Comparison of ENCODE assay signal across 9 mouse cellular contexts in genomic region chr11:72955339-72955974, GRCm38 (mm10). TPM values are rescaled to one million over a fixed set of nuclear protein-coding genes. Genes with fewer than 3 reads are reported as not detected.
DNase-seq lines count a peak whose midpoint lies in the region; ATAC-seq and TF ChIP-seq lines count a peak whose summit lies in the region.
"Had no signal": no experiment of that assay in that cellular context is flagged by ENCODE, and none has a peak within 500 bp of the region (broad histone marks: within the 10 kb centered on the region; RNA-seq: fewer than 3 reads in every experiment).

No protein-coding gene starts in this region.

- H3K79me2 ChIP-seq in CH12.LX (replicated peaks; ENCODE audit: control insufficient read depth, extremely low read depth, insufficient read depth, poor library complexity, severe bottlenecking) (no peaks in the 10 kb centered on the region), MEL (ENCODE audit: control insufficient read depth, insufficient read depth, low read length, poor library complexity) (no peaks in the 10 kb centered on the region)

- TF ChIP-seq EP300 in CH12.LX (IDR thresholded peaks at IDR 0.05; ENCODE audit: low read length) (no peak), MEL (IDR thresholded peaks at IDR 0.05; ENCODE audit: low read depth in 1 of 2, low read length in 2 of 2) (peak; percentile 9 to 10; a peak in 1 of 4 replicates)
- peak; percentile 79 for TF ChIP-seq EP300 in heart, postnatal 0 days (IDR thresholded peaks at IDR 0.05; ENCODE audit: low read depth)

- peaks cover 4% of the 10 kb centered on the region for H3K9me3 ChIP-seq in CH12.LX (replicated peaks; ENCODE audit: low read length)
- H3K9me3 ChIP-seq in MEL (replicated peaks; ENCODE audit: insufficient read depth, low read length): no peaks in the 10 kb centered on the region
- H3K9me3 ChIP-seq in heart, postnatal 0 days (replicated peaks; ENCODE audit: control insufficient read depth, low read length): no peaks in the 10 kb centered on the region
- H3K9me3 ChIP-seq in lung, embryonic 16.5 days (ENCODE audit: control insufficient read depth, low read length): no peaks in the 10 kb centered on the region

- H3K27me3 ChIP-seq in CH12.LX (replicated peaks) (no peaks in the 10 kb centered on the region), MEL (ENCODE audit: control insufficient read depth in 1 of 2, insufficient read depth in 2 of 2, low read length in 2 of 2) (no peaks in the 10 kb centered on the region)
- peaks cover 5% of the 10 kb centered on the region; the same call in 1 of the 2 replicates for H3K27me3 ChIP-seq in heart, postnatal 0 days (ENCODE audit: control insufficient read depth, insufficient read depth, low read length)
- peaks cover 2% of the 10 kb centered on the region; the same call in 1 of the 2 replicates for H3K27me3 ChIP-seq in lung, embryonic 16.5 days (ENCODE audit: control insufficient read depth, insufficient read depth, low read depth, low read length)

- ATAC-seq in heart, postnatal 0 days (ENCODE audit: insufficient read depth, low read depth): peak; percentile 39
- ATAC-seq in lung, embryonic 16.5 days (ENCODE audit: low read depth): peak; percentile 15

- DNase-seq in CH12.LX (ENCODE audit: extremely low read depth): no peak
- DNase-seq in MEL (ENCODE audit: low read depth, low spot score): peak; percentile 29
- DNase-seq in heart, postnatal 0 days (ENCODE audit: low spot score): peak; percentile 73
- DNase-seq in urinary bladder, adult 2 months (ENCODE audit: low spot score): no peak
- DNase-seq in testis, postnatal 14 days (ENCODE audit: low spot score): no peak
- DNase-seq in frontal cortex, postnatal 14 days (ENCODE audit: low spot score in 2 of 2): no peak
- DNase-seq: adrenal gland, adult 8-10 months; cerebellum, postnatal 10 days had no signal

- H3K4me2 ChIP-seq in CH12.LX (ENCODE audit: insufficient read depth, low read depth, poor library complexity, severe bottlenecking): no peak overlapping the region
- H3K4me2 ChIP-seq in heart, postnatal 0 days (ENCODE audit: low read depth, low read length): no peak overlapping the region
- H3K4me2 ChIP-seq in lung, embryonic 16.5 days (ENCODE audit: low read depth, low read length): no peak overlapping the region

- no peak for TF ChIP-seq CTCF in CH12.LX (conservative IDR thresholded peaks at IDR 0.05 in 1 of 2, IDR thresholded peaks at IDR 0.05 in 1 of 2; ENCODE audit: low read depth in 2 of 2, low read length in 2 of 2)
- TF ChIP-seq CTCF in MEL (IDR thresholded peaks at IDR 0.05 in 2 of 3, conservative IDR thresholded peaks at IDR 0.05 in 1 of 3; ENCODE audit: control insufficient read depth in 1 of 3, insufficient read depth in 1 of 3, low read depth in 2 of 3, low read length in 3 of 3, poor library complexity in 1 of 3, severe bottlenecking in 1 of 3): no peak
- TF ChIP-seq CTCF in heart, postnatal 0 days (IDR thresholded peaks at IDR 0.05; ENCODE audit: low read depth): no peak

- 62% methylated on average over 5 of the region's 5 CpGs for WGBS in heart, postnatal 0 days
- WGBS in lung, embryonic 16.5 days: 32% methylated on average over 5 of the region's 5 CpGs

- H3K36me3 ChIP-seq in CH12.LX (replicated peaks in 1 of 2; ENCODE audit: control insufficient read depth in 1 of 2, insufficient read depth in 1 of 2, low read length in 1 of 2): no peaks in the 10 kb centered on the region
- peaks cover 0 to 8% of the 10 kb centered on the region in 2 experiments; a peak in 1 of 4 replicates for H3K36me3 ChIP-seq in MEL (ENCODE audit: control insufficient read depth in 1 of 2, insufficient read depth in 2 of 2, low read length in 2 of 2)
- H3K36me3 ChIP-seq in heart, postnatal 0 days (replicated peaks; ENCODE audit: control insufficient read depth, insufficient read depth, low read length): no peaks in the 10 kb centered on the region
- no peaks in the 10 kb centered on the region for H3K36me3 ChIP-seq in lung, embryonic 16.5 days (ENCODE audit: control insufficient read depth, insufficient read depth, low read length)

- peaks cover 53 to 98% of the 10 kb centered on the region in 2 experiments for H3K4me1 ChIP-seq in CH12.LX (ENCODE audit: control insufficient read depth in 1 of 2, insufficient read depth in 2 of 2)
- peaks cover 8 to 22% of the 10 kb centered on the region in 2 experiments for H3K4me1 ChIP-seq in MEL (ENCODE audit: control insufficient read depth in 1 of 2, insufficient read depth in 2 of 2, low read length in 2 of 2)
- peaks cover 38% of the 10 kb centered on the region for H3K4me1 ChIP-seq in heart, postnatal 0 days (ENCODE audit: control insufficient read depth, insufficient read depth)
- H3K4me1 ChIP-seq in lung, embryonic 16.5 days (replicated peaks; ENCODE audit: control insufficient read depth, insufficient read depth, low read length): peaks cover 49% of the 10 kb centered on the region

- H3K27ac ChIP-seq in CH12.LX (ENCODE audit: insufficient read depth, low read depth) (peak overlapping the region; percentile 53; the same call in 1 of the 2 replicates), MEL (ENCODE audit: control insufficient read depth, low read depth, low read length) (no peak overlapping the region)
- H3K27ac ChIP-seq in heart, postnatal 0 days (ENCODE audit: low read depth): peak overlapping the region; percentile 52
- peak overlapping the region; percentile 48 for H3K27ac ChIP-seq in lung, embryonic 16.5 days (ENCODE audit: low read length)

- H3K9ac ChIP-seq in CH12.LX (ENCODE audit: insufficient read depth, low read depth) (no peak overlapping the region), MEL (ENCODE audit: control insufficient read depth, low read depth, low read length, poor library complexity, severe bottlenecking) (no peak overlapping the region)
- H3K9ac ChIP-seq in heart, postnatal 0 days (replicated peaks; ENCODE audit: low read depth, low read length): no peak overlapping the region
- H3K9ac ChIP-seq in lung, embryonic 16.5 days (ENCODE audit: low read length): no peak overlapping the region

- TF ChIP-seq POLR2A in CH12.LX (IDR thresholded peaks at IDR 0.05; ENCODE audit: low read depth, low read length): no peak
- no peak for TF ChIP-seq POLR2A in MEL (IDR thresholded peaks at IDR 0.05; ENCODE audit: control insufficient read depth in 1 of 2, insufficient read depth in 1 of 2, low read depth in 1 of 2, low read length in 2 of 2, poor library complexity in 1 of 2)

- dilution Hi-C loops in CH12.LX (cut with MboI; ENCODE audit: extremely low pct_ligation_motif_present, extremely low pct_unique_long_range_greater_than_20kb, low sequenced_read_pairs): no loop called here

- in situ Hi-C loops in CH12.LX (cut with MboI; ENCODE audit: low pct_ligation_motif_present, low pct_unique_long_range_greater_than_20kb, low sequenced_read_pairs): no loop called here

- TF ChIP-seq RAD21 in CH12.LX (IDR thresholded peaks at IDR 0.05; ENCODE audit: low read depth, low read length) (no peak), MEL (IDR thresholded peaks at IDR 0.05; ENCODE audit: low read depth, low read length) (no peak)

- H3K4me3 ChIP-seq in CH12.LX (replicated peaks in 1 of 3; ENCODE audit: low read depth in 2 of 3, low read length in 2 of 3, poor library complexity in 1 of 3): no peak overlapping the region
- H3K4me3 ChIP-seq in MEL (ENCODE audit: control insufficient read depth in 1 of 2, insufficient read depth in 1 of 2, low read depth in 2 of 2, low read length in 2 of 2): no peak overlapping the region
- H3K4me3 ChIP-seq in heart, postnatal 0 days (ENCODE audit: low read depth, low read length): no peak overlapping the region
- H3K4me3 ChIP-seq in lung, embryonic 16.5 days (ENCODE audit: low read length): no peak overlapping the region

TF ChIP-seq in CH12.LX, 34 proteins besides CTCF, POLR2A, EP300 and RAD21:
- TF ChIP-seq HCFC1 (IDR thresholded peaks at IDR 0.05; ENCODE audit: low read depth, low read length) (no peak), E2F4 (IDR thresholded peaks at IDR 0.05; ENCODE audit: insufficient replicate concordance, low read depth, low read length) (no peak), NRF1 (IDR thresholded peaks at IDR 0.05; ENCODE audit: low read depth, low read length) (0 out of 2 replicates have a peak, but pooled peaks have one; percentile 8)

TF ChIP-seq in MEL, 35 proteins besides CTCF, POLR2A, EP300 and RAD21:
- TF ChIP-seq ETS1 (IDR thresholded peaks at IDR 0.05; ENCODE audit: low read depth, low read length) (no peak), TAL1 (IDR thresholded peaks at IDR 0.05; ENCODE audit: low read length) (peak; percentile 70), ZC3H11A (IDR thresholded peaks at IDR 0.05; ENCODE audit: low read depth, low read length) (no peak), TCF12 (IDR thresholded peaks at IDR 0.05; ENCODE audit: low read depth, low read length) (0 out of 2 replicates have a peak, but pooled peaks have one; percentile 28)

RNA-seq across cellular contexts. Expression of gene Atp2a3, which starts 5.5 kb away (rescaled TPM):
- total RNA-seq in CH12.LX (2012; rRNA removed) (136 and 218 TPM in 2 replicates), CH12.LX (2014; rRNA removed) (44.1 and 61.4 TPM in 2 replicates), MEL (2012; rRNA removed) (10.7 and 16.4 TPM in 2 replicates)
- polyA plus RNA-seq in CH12.LX (2012; ENCODE audit: insufficient read length, low read depth) (255 and 279 TPM in 2 replicates), MEL (2012; ENCODE audit: insufficient read depth in 1 of 2, insufficient read length in 2 of 2, low read depth in 1 of 2, low replicate concordance in 2 of 2, missing spikeins in 1 of 2) (10 to 100 TPM in 1 of 2 experiments, not detected in 1; 49.9 TPM)
- 3.8 and 9.7 TPM in 2 replicates for total RNA-seq in heart, postnatal 0 days (2014; rRNA removed; ENCODE audit: low replicate concordance)
- polyA plus RNA-seq in heart, postnatal 0 days (2015; fragmentation: Nextera tagmentation; extraction: Ambion mirVana): 2.6 and 3.1 TPM in 2 replicates
- polyA plus RNA-seq in lung, embryonic 16.5 days (2015; fragmentation: Nextera tagmentation; extraction: Ambion mirVana): 21.7 and 23.2 TPM in 2 replicates
- 24.7 and 35.1 TPM in 2 replicates for polyA plus RNA-seq in urinary bladder, adult 2 months (2012; rRNA removed)

RNA-seq across cellular contexts. Expression of gene P2rx1, which starts 43.4 kb away (rescaled TPM):
- total RNA-seq in CH12.LX (2012; rRNA removed) (12.3 and 21.5 TPM in 2 replicates), CH12.LX (2014; rRNA removed) (15.9 and 18.9 TPM in 2 replicates), MEL (2012; rRNA removed) (3.0 and 3.1 TPM in 2 replicates)
- polyA plus RNA-seq in CH12.LX (2012; ENCODE audit: insufficient read length, low read depth) (22.8 and 23.3 TPM in 2 replicates), MEL (2012; ENCODE audit: insufficient read depth in 1 of 2, insufficient read length in 2 of 2, low read depth in 1 of 2, low replicate concordance in 2 of 2, missing spikeins in 1 of 2) (1 to 10 TPM in 1 of 2 experiments, not detected in 1; 8.1 TPM)
- 1.4 and 24.8 TPM in 2 replicates for total RNA-seq in heart, postnatal 0 days (2014; rRNA removed; ENCODE audit: low replicate concordance)
- 0.71 and 1.0 TPM in 2 replicates for polyA plus RNA-seq in heart, postnatal 0 days (2015; fragmentation: Nextera tagmentation; extraction: Ambion mirVana)
- 2.2 and 2.6 TPM in 2 replicates for polyA plus RNA-seq in lung, embryonic 16.5 days (2015; fragmentation: Nextera tagmentation; extraction: Ambion mirVana)
- 542 and 648 TPM in 2 replicates for polyA plus RNA-seq in urinary bladder, adult 2 months (2012; rRNA removed)

Comparison
In these comparisons a context has a peak if more than half of its experiments do, and no peak if none do; other contexts are left out.
1. DNase-seq: peak in MEL (single experiment) and heart, postnatal 0 days (single experiment); none in CH12.LX (single experiment), urinary bladder, adult 2 months (single experiment), testis, postnatal 14 days (single experiment) and frontal cortex, postnatal 14 days (0 of 2).
2. RNA of gene P2rx1, which starts 43.4 kb away (polyA plus RNA-seq): 542 to 648 TPM in urinary bladder, adult 2 months; 22.8 to 23.3 TPM in CH12.LX, 8.1 TPM in MEL, 2.2 to 2.6 TPM in lung, embryonic 16.5 days and 0.71 to 1.0 TPM in heart, postnatal 0 days; every median in the first group is over 10 times any median in the second.
3. Of the 35 proteins assayed by ChIP-seq in both MEL and CH12.LX: peak only in MEL: EP300 and TCF12; only in CH12.LX: NRF1; in both: none; in neither: 32.